Mouse (Mus musculus) liver, adult 2 months (tissue): Measurements from ENCODE around the gene Whamm. TPM values are rescaled to one million over a fixed set of nuclear protein-coding genes. Genes with fewer than 3 reads are reported as not detected.
A peak's percentile ranks its signal among the peaks of the same experiment; 100 is the strongest.

Experiments
- DNase-seq: peaks from one replicate; pipeline ENCODE4 v3.0.0-alpha.2; 2011; ENCODE audit warnings: low read depth, low spot score; ENCODE audit errors: extremely low read depth
- H3K27ac ChIP-seq: fragments of 200-500 bp; replicated peaks from 2 replicates; pipeline ENCODE4 v1.5.1; 2012; ENCODE audit warnings: low read depth, mild to moderate bottlenecking, control low read depth, inconsistent platforms, low read length; ENCODE audit not compliant: insufficient read depth
- H3K27me3 ChIP-seq: fragments of 200-500 bp; 2 replicates; pipeline ENCODE4 v1.6.1; 2012; ENCODE audit warnings: mild to moderate bottlenecking, moderate library complexity, low read length, inconsistent platforms; ENCODE audit not compliant: control insufficient read depth, insufficient read depth
- H3K36me3 ChIP-seq: fragments of 200-500 bp; 2 replicates; pipeline ENCODE4 v1.6.1; 2012; ENCODE audit warnings: low read length, inconsistent platforms; ENCODE audit not compliant: control insufficient read depth, insufficient read depth
- H3K4me1 ChIP-seq: fragments of 200-500 bp; 2 replicates; pipeline ENCODE4 v1.6.1; 2011; ENCODE audit warnings: low read length; ENCODE audit not compliant: control insufficient read depth, insufficient read depth
- H3K4me3 ChIP-seq: fragments of 200-500 bp; 2 replicates; pipeline ENCODE4 v1.5.1; 2011; ENCODE audit warnings: low read depth, mild to moderate bottlenecking, control low read depth, low read length, moderate library complexity; ENCODE audit not compliant: insufficient read depth
- H3K79me2 ChIP-seq: fragments of 200-500 bp; 2 replicates; pipeline ENCODE4 v1.6.1; 2012; ENCODE audit warnings: inconsistent platforms, mild to moderate bottlenecking, low read length, moderate library complexity; ENCODE audit not compliant: control insufficient read depth, insufficient read depth
- H3K9ac ChIP-seq: fragments of 200-500 bp; 2 replicates; pipeline ENCODE4 v1.6.1; 2012; ENCODE audit warnings: low read depth, mild to moderate bottlenecking, control low read depth, inconsistent platforms, low read length
- CTCF ChIP-seq: fragments of 200-500 bp; IDR thresholded peaks from 2 replicates; pipeline ENCODE4 v1.5.1; 2011; ENCODE audit warnings: low read depth, low read length, control low read depth
- POLR2A ChIP-seq: fragments of 200-500 bp; IDR thresholded peaks from 2 replicates; pipeline ENCODE4 v1.6.1; 2011; ENCODE audit warnings: low read length, control low read depth; ENCODE audit not compliant: insufficient read depth; ENCODE audit errors: extremely low read depth
- WGBS: fragments of 180-500 bp; shearing (Covaris S2); methylation state at CpG from one replicate; pipeline ENCODE4 v1.1.7; 2018; 5-methylcytosine and 5-hydroxymethylcytosine counted together
- polyA plus RNA-seq: library from polyadenylated mRNA; depleted of rRNA; stranded (reverse); fragments of >200 nt; gene quantifications from 2 replicates; pipeline ENCODE4 v1.2.3, GENCODE M21; 2012
- total RNA-seq: library from RNA; depleted of rRNA; stranded (reverse); fragments of >200 nt; gene quantifications from 2 replicates; pipeline ENCODE4 v1.2.3, GENCODE M21; 2014

Whamm gene
- total and polyA plus RNA-seq, 2 experiments, result 20.7 to 44.6 TPM

GRCm38 (mm10) chr7:81593387-81593786 lies 22.3 kb downstream of the Whamm start:
- Histone ChIP-seq H3K27ac (peak overlapping the region; percentile 83), H3K27me3 (no peaks in the 10 kb centered on the region), H3K4me3 (no peak overlapping the region), H3K4me1 (peaks cover 32% of the 10 kb centered on the region), H3K79me2 (peaks cover 2% of the 10 kb centered on the region; the same call in 1 of the 2 replicates), H3K9ac (peak overlapping the region; percentile 31), H3K36me3 (peaks cover 55% of the 10 kb centered on the region)
- 20% methylated on average over 8 of the region's 8 CpGs for WGBS
- TF ChIP-seq CTCF, result no peak
- no peak for TF ChIP-seq POLR2A
- DNase-seq, result peak; percentile 70

- Histone ChIP-seq H3K4me1 (peaks cover 28% of the 10 kb centered on the region), H3K4me3 (no peak overlapping the region), H3K27me3 (no peaks in the 10 kb centered on the region), H3K27ac (peak overlapping the region; percentile 49), H3K79me2 (no peaks in the 10 kb centered on the region), H3K9ac (no peak overlapping the region), H3K36me3 (peaks cover 58% of the 10 kb centered on the region)
- no peak for DNase-seq
- no peak for TF ChIP-seq CTCF
- no peak for TF ChIP-seq POLR2A
- 68% methylated on average over 5 of the region's 5 CpGs for WGBS
Observed at GRCm38 (mm10) chr7:81595056-81595455, 24.0 kb downstream of the Whamm start.

GRCm38 (mm10) chr7:81596086-81596485 lies 25.0 kb downstream of the Whamm start:
- H3K36me3 ChIP-seq, result peaks cover 51% of the 10 kb centered on the region
- WGBS, result 22% methylated on average over 6 of the region's 6 CpGs
- DNase-seq, result peak; percentile 96

GRCm38 (mm10) chr7:81597660-81598059 lies 26.6 kb downstream of the Whamm start:
- TF ChIP-seq POLR2A (no peak), CTCF (no peak)
- no peak for DNase-seq
- no peak overlapping the region for H3K27ac ChIP-seq
- H3K4me1 ChIP-seq, result peaks cover 19% of the 10 kb centered on the region
- WGBS, result 97% methylated on average over 1 of the region's 1 CpGs
- no peaks in the 10 kb centered on the region for H3K79me2 ChIP-seq
- H3K36me3 ChIP-seq, result peaks cover 39% of the 10 kb centered on the region
- H3K9ac ChIP-seq, result no peak overlapping the region
- no peaks in the 10 kb centered on the region for H3K27me3 ChIP-seq
- H3K4me3 ChIP-seq, result no peak overlapping the region

More at GRCm38 (mm10) chr7:81596086-81596485, 25.0 kb downstream of the Whamm start:
- no peaks in the 10 kb centered on the region for H3K79me2 ChIP-seq
- H3K9ac ChIP-seq, result no peak overlapping the region
- no peaks in the 10 kb centered on the region for H3K27me3 ChIP-seq
- H3K27ac ChIP-seq, result peak overlapping the region; percentile 49
- no peak; the same call in 1 of the 2 replicates for TF ChIP-seq CTCF
- TF ChIP-seq POLR2A, result no peak
- H3K4me1 ChIP-seq, result peaks cover 28% of the 10 kb centered on the region
- H3K4me3 ChIP-seq, result no peak overlapping the region

GRCm38 (mm10) chr7:81599379-81600280 lies 28.6 kb downstream of the Whamm start:
- Histone ChIP-seq H3K79me2 (no peaks in the 10 kb centered on the region), H3K4me3 (no peak overlapping the region), H3K27me3 (no peaks in the 10 kb centered on the region), H3K27ac (no peak overlapping the region), H3K36me3 (peaks cover 29% of the 10 kb centered on the region), H3K9ac (no peak overlapping the region), H3K4me1 (peaks cover 10% of the 10 kb centered on the region)
- 73% methylated on average over 8 of the region's 8 CpGs for WGBS
- TF ChIP-seq POLR2A, result no peak
- no peak for TF ChIP-seq CTCF
- no peak for DNase-seq

- Histone ChIP-seq H3K36me3 (no peaks in the 10 kb centered on the region; the same call in 1 of the 2 replicates), H3K9ac (no peak overlapping the region), H3K27ac (no peak overlapping the region), H3K79me2 (no peaks in the 10 kb centered on the region), H3K4me3 (no peak overlapping the region), H3K4me1 (no peaks in the 10 kb centered on the region), H3K27me3 (no peaks in the 10 kb centered on the region)
- no peak for DNase-seq
- 85% methylated on average over 5 of the region's 5 CpGs for WGBS
- no peak for TF ChIP-seq POLR2A
- TF ChIP-seq CTCF, result no peak
Observed at GRCm38 (mm10) chr7:81604991-81605390, 33.9 kb downstream of the Whamm start.
